Mouse (Mus musculus) stomach, adult 2 months (tissue): ENCODE measurements around the gene Cybb. TPM values are rescaled to one million over a fixed set of nuclear protein-coding genes. Genes with fewer than 3 reads are reported as not detected.

Experiments
- polyA plus RNA-seq: library from polyadenylated mRNA; depleted of rRNA; stranded (reverse); fragments of >200 nt; gene quantifications from 2 replicates; pipeline ENCODE4 v1.2.3, GENCODE M21; 2012; rRNA removed

The Cybb gene
- polyA plus RNA-seq, result 0.12 and 0.16 TPM in 2 replicates

DNA sequence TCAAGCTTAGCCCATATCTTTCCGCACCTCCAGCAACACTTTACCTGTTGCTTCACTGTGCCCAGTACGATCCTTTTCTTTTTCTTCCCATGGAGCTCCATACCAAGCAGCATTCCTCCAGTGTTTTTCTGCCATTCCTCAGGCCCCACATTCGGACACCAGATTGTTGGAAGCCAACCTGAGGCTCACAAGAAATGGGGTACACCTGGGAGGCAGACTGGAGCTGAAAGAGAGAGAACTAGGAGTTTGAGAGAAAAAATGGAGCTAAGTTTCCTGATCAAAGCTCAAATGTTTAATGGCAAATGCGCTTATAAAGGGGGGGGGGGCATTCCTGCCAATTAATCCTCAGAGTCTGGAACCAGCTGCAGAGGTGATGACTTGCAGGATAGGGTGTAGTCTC, at the start of gene Cybb:
Gene Cybb, minus strand, starts transcription at position 101 of the 400 bp plus-strand sequence.

Other genes starting within 250 kb of the Cybb start
- gene Gm14862, start 230.9 kb downstream of the Cybb start, polyA plus RNA-seq, result not detected in 2 replicates
- gene Xk, start 215.0 kb downstream of the Cybb start, polyA plus RNA-seq, result 1.3 and 1.6 TPM in 2 replicates
- gene H2al1m, start 204.0 kb downstream of the Cybb start, polyA plus RNA-seq, result 0.32 and 0.57 TPM in 2 replicates
- gene H2al1k, start 137.1 kb downstream of the Cybb start, polyA plus RNA-seq, result not detected in 2 replicates
- gene H2al1o, start 84.6 kb upstream of the Cybb start, polyA plus RNA-seq, result not detected in 2 replicates
- 1.2 and 2.0 TPM in 2 replicates for gene Dynlt3, start 175.2 kb upstream of the Cybb start, polyA plus RNA-seq